Mouse (Mus musculus) cerebellum, adult 8-10 months (tissue): ENCODE measurements around the gene Tmem26.

ENCODE experiments used
- DNase-seq: peaks from one replicate; pipeline ENCODE4 v3.0.0; 2022

The Tmem26 gene

GRCm38 (mm10) chr10:68759238-68759637 is 35.8 kb downstream of the Tmem26 start:
- DNase-seq, result no peak

GRCm38 (mm10) chr10:68759789-68760188 is 36.3 kb downstream of the Tmem26 start:
- DNase-seq, result no peak

GRCm38 (mm10) chr10:68781067-68781868 is 57.8 kb downstream of the Tmem26 start:
- no peak for DNase-seq

- DNase-seq, result no peak
Measured at GRCm38 (mm10) chr10:68782724-68783123, 59.3 kb downstream of the Tmem26 start.

- DNase-seq, result no peak
Measured at GRCm38 (mm10) chr10:68783856-68784255, 60.4 kb downstream of the Tmem26 start.

GRCm38 (mm10) chr10:68784463-68784862 is 61.0 kb downstream of the Tmem26 start:
- no peak for DNase-seq

- no peak for DNase-seq
Measured at GRCm38 (mm10) chr10:68795466-68795865, 72.0 kb downstream of the Tmem26 start.

GRCm38 (mm10) chr10:68799883-68800282 is 76.4 kb downstream of the Tmem26 start:
- DNase-seq, result no peak

GRCm38 (mm10) chr10:68800339-68800738 is 76.9 kb downstream of the Tmem26 start:
- no peak for DNase-seq

GRCm38 (mm10) chr10:68806328-68806727 is 82.9 kb downstream of the Tmem26 start:
- no peak for DNase-seq

- no peak for DNase-seq
Measured at GRCm38 (mm10) chr10:68810958-68811357, 87.5 kb downstream of the Tmem26 start.

- DNase-seq, result no peak
Measured at GRCm38 (mm10) chr10:68812699-68813098, 89.3 kb downstream of the Tmem26 start.

GRCm38 (mm10) chr10:68817281-68817680 is 93.8 kb downstream of the Tmem26 start:
- DNase-seq, result no peak

GRCm38 (mm10) chr10:68818065-68818759 is 94.8 kb downstream of the Tmem26 start:
- no peak for DNase-seq

GRCm38 (mm10) chr10:68824519-68824918 is 101.1 kb downstream of the Tmem26 start:
- DNase-seq, result no peak
